Mouse (Mus musculus): ENCODE results near the gene Clic1.

DNA sequence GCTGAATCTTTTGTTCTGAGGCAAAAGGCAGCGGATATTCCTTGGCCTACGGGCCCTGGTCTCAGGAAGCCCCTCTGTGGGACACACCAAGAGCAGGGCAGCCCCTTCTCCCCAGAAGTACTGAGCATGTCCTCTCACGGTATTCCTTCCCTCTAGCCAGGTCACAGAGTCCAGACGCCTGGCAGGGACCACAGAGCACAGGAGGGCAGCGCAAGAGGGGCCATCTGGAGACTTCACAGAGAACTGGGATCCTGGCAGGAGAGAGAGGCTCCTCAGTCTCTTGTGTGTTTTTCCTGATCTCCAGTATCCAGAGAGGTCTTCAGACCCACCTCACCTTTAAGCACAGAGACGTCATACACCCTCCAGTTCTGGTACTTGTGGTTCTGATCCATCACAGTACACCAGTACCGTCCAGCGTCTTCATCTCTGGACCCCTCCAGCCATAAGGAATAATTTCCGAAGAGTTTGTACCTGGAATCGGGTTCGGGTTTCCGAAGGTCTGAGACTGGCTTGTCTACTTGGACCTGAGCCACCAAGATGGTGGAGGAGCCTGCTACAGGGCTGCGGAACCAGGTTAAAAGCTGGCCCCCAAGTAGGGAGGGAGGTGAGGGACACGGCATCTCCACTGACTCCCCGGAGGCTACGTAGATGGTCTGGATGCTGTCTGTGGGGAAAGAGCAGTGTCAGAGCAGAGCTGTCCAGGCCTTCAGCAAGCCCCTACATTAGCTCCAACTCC lies 33.2 kb downstream of the Clic1 start:
- TF ChIP-seq FLI1 (IDR thresholded peaks at IDR 0.05; ENCODE audit: low read length) (no peak), GATA1 (IDR thresholded peaks at IDR 0.05; ENCODE audit: borderline replicate concordance, low read length) (no peak)
